Mouse (Mus musculus) spleen, adult 2 months (tissue): ENCODE measurements around the gene Nck1.

Experiments
- CTCF ChIP-seq: fragments of 200-500 bp; IDR thresholded peaks from 2 replicates; pipeline ENCODE4 v1.5.1; 2011; ENCODE audit warnings: mild to moderate bottlenecking, inconsistent platforms; ENCODE audit not compliant: insufficient read depth, insufficient read length, insufficient replicate concordance; ENCODE audit errors: extremely low read depth
- POLR2A ChIP-seq: fragments of 200-500 bp; IDR thresholded peaks from 2 replicates; pipeline ENCODE4 v1.6.1; 2011; ENCODE audit warnings: low read depth, low read length, inconsistent platforms

- no peak for TF ChIP-seq POLR2A
- TF ChIP-seq CTCF: no peak
These were observed 35.9 kb upstream of the Nck1 start for GRCm38 (mm10) chr9:100581543-100582492.
